Mouse (Mus musculus) ES-Bruce4 (cell line): ENCODE measurements around the gene Syce1l. TPM values are rescaled to one million over a fixed set of nuclear protein-coding genes. Genes with fewer than 3 reads are reported as not detected.

Experiments used
- H3K27ac ChIP-seq: 2 replicates; pipeline ENCODE4 v1.5.1; 2012; ENCODE audit warnings: low read length, inconsistent platforms; ENCODE audit not compliant: insufficient read depth
- H3K27me3 ChIP-seq: 2 replicates; pipeline ENCODE4 v1.6.1; 2012; ENCODE audit warnings: mild to moderate bottlenecking, low read length, inconsistent platforms; ENCODE audit not compliant: control insufficient read depth, poor library complexity, insufficient read depth, severe bottlenecking
- H3K36me3 ChIP-seq: 2 replicates; pipeline ENCODE4 v1.6.1; 2012; ENCODE audit warnings: inconsistent platforms, mild to moderate bottlenecking, low read length, moderate library complexity; ENCODE audit not compliant: control insufficient read depth, poor library complexity, insufficient read depth, severe bottlenecking
- H3K4me1 ChIP-seq: one replicate; pipeline ENCODE4 v1.8.1; 2011; ENCODE audit warnings: low read length; ENCODE audit not compliant: control insufficient read depth, insufficient read depth
- H3K4me3 ChIP-seq: 2 replicates; pipeline ENCODE4 v1.5.1; 2011; ENCODE audit warnings: low read depth, mild to moderate bottlenecking, low read length
- H3K9ac ChIP-seq: 2 replicates; pipeline ENCODE4 v1.6.1; 2012; ENCODE audit warnings: low read depth, mild to moderate bottlenecking, inconsistent platforms; ENCODE audit not compliant: poor library complexity, severe bottlenecking
- H3K9me3 ChIP-seq: replicated peaks from 2 replicates; pipeline ENCODE4 v1.6.1; 2012; ENCODE audit warnings: mild to moderate bottlenecking, low read length, inconsistent platforms; ENCODE audit not compliant: control insufficient read depth, poor library complexity, insufficient read depth, severe bottlenecking
- CTCF ChIP-seq: IDR thresholded peaks from one replicate; pipeline ENCODE4 v1.8.1; 2011; ENCODE audit warnings: low read depth, low read length
- EP300 ChIP-seq: IDR thresholded peaks from 2 replicates; pipeline ENCODE4 v1.6.1; 2011; ENCODE audit warnings: low read depth, low read length; ENCODE audit not compliant: insufficient read depth
- POLR2A ChIP-seq: IDR thresholded peaks from one replicate; pipeline ENCODE4 v1.8.1; 2011; ENCODE audit warnings: low read length; ENCODE audit not compliant: insufficient read depth
- polyA plus RNA-seq: library from polyadenylated mRNA; stranded (reverse); fragments of >200 nt; gene quantifications from 2 replicates; pipeline ENCODE4 v1.2.4, GENCODE M21; 2011; ENCODE audit warnings: low read depth; ENCODE audit not compliant: missing spikeins, insufficient read depth, insufficient read length

Syce1l gene
- polyA plus RNA-seq, 1 experiment: not detected

GRCm38 (mm10) chr8:113635592-113636279, 7.3 kb upstream of the Syce1l start:
- peak overlapping the region; percentile 18; the same call in 1 of the 2 replicates for H3K27ac ChIP-seq
- TF ChIP-seq POLR2A (no peak), CTCF (no peak), EP300 (0 out of 2 replicates have a peak, but pooled peaks have one; percentile 27)

GRCm38 (mm10) chr8:113636280-113636628, 6.8 kb upstream of the Syce1l start:
- Histone ChIP-seq H3K4me3 (peak overlapping the region; percentile 92), H3K27ac (no peak overlapping the region), H3K9me3 (no peaks in the 10 kb centered on the region), H3K27me3 (no peaks in the 10 kb centered on the region), H3K9ac (peak overlapping the region; percentile 72), H3K4me1 (no peaks in the 10 kb centered on the region), H3K36me3 (no peaks in the 10 kb centered on the region)
- TF ChIP-seq POLR2A (no peak), EP300 (no peak), CTCF (no peak)

More at GRCm38 (mm10) chr8:113635592-113636279, 7.3 kb upstream of the Syce1l start:
- no peaks in the 10 kb centered on the region for H3K27me3 ChIP-seq
- peak overlapping the region; percentile 72 for H3K9ac ChIP-seq
- H3K4me3 ChIP-seq: peak overlapping the region; percentile 92
- H3K9me3 ChIP-seq: no peaks in the 10 kb centered on the region
- no peaks in the 10 kb centered on the region for H3K4me1 ChIP-seq
- H3K36me3 ChIP-seq: no peaks in the 10 kb centered on the region

- H3K36me3 ChIP-seq: no peaks in the 10 kb centered on the region
Observed at GRCm38 (mm10) chr8:113640357-113640756, 2.7 kb upstream of the Syce1l start.

GRCm38 (mm10) chr8:113643479-113644210, 632 bp downstream of the Syce1l start:
- Histone ChIP-seq H3K36me3 (no peaks in the 10 kb centered on the region), H3K4me1 (peaks cover 1% of the 10 kb centered on the region), H3K27me3 (no peaks in the 10 kb centered on the region), H3K4me3 (no peak overlapping the region), H3K9ac (no peak overlapping the region), H3K27ac (no peak overlapping the region), H3K9me3 (no peaks in the 10 kb centered on the region)
- TF ChIP-seq POLR2A (no peak), CTCF (no peak), EP300 (no peak)

More at GRCm38 (mm10) chr8:113640357-113640756, 2.7 kb upstream of the Syce1l start:
- Histone ChIP-seq H3K27me3 (no peaks in the 10 kb centered on the region), H3K4me1 (peaks cover 1% of the 10 kb centered on the region), H3K4me3 (no peak overlapping the region), H3K9ac (no peak overlapping the region), H3K27ac (no peak overlapping the region), H3K9me3 (no peaks in the 10 kb centered on the region)
- no peak for TF ChIP-seq CTCF
- no peak for TF ChIP-seq EP300
- TF ChIP-seq POLR2A: no peak

- TF ChIP-seq CTCF (no peak), POLR2A (no peak)
- Histone ChIP-seq H3K27ac (no peak overlapping the region), H3K4me1 (peaks cover 1% of the 10 kb centered on the region), H3K4me3 (no peak overlapping the region), H3K27me3 (no peaks in the 10 kb centered on the region), H3K36me3 (no peaks in the 10 kb centered on the region), H3K9me3 (no peaks in the 10 kb centered on the region), H3K9ac (no peak overlapping the region)
Observed at GRCm38 (mm10) chr8:113645220-113645619, 2.2 kb downstream of the Syce1l start.

- no peaks in the 10 kb centered on the region for H3K36me3 ChIP-seq
- H3K27me3 ChIP-seq: no peaks in the 10 kb centered on the region; the same call in 1 of the 2 replicates
- no peak for TF ChIP-seq EP300
- TF ChIP-seq POLR2A: no peak
- no peak for TF ChIP-seq CTCF
- no peak overlapping the region for H3K27ac ChIP-seq
- no peak overlapping the region for H3K9ac ChIP-seq
- no peaks in the 10 kb centered on the region for H3K4me1 ChIP-seq
- H3K9me3 ChIP-seq: no peaks in the 10 kb centered on the region
- no peak overlapping the region for H3K4me3 ChIP-seq
Observed at GRCm38 (mm10) chr8:113652450-113652849, 9.4 kb downstream of the Syce1l start.
